Mouse (Mus musculus): ENCODE results near the gene Lrrc20.

DNA sequence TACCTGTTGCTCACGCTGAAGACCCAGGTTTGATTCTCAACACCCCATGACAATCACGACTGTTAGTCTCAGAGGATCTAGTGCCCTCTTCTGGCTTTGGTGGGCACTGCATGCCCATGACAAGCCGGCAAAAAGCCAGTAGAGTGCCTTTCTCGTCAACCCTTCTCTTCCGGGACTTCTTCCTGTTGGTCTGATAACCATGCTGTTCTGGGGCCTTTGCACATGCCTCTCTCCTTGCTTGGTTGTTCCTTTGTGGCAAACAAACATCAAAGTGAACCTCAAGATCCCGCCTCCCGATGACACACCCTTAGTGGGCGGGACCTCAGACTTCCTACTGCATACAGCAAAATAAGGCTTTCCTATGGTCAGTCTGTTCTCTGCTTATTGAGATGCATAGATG lies 9.4 kb upstream of the Lrrc20 start:
- no peak for TF ChIP-seq TAL1 (conservative IDR thresholded peaks at IDR 0.05; ENCODE audit: low read depth, low read length)
- TF ChIP-seq CTCF (IDR thresholded peaks at IDR 0.05; ENCODE audit: low read depth, low read length) = peak; percentile 21; the same call in 1 of the 2 replicates
- no peak for TF ChIP-seq POLR2AphosphoS5 (IDR thresholded peaks at IDR 0.05; ENCODE audit: insufficient replicate concordance, low read depth, low read length)
